Mouse (Mus musculus): ENCODE measurements around the gene Prps1l1. TPM values are rescaled to one million over a fixed set of nuclear protein-coding genes. Genes with fewer than 3 reads are reported as not detected.

Prps1l1 gene
- polyA plus RNA-seq, 1 experiment from 2014 or later = not detected

DNA sequence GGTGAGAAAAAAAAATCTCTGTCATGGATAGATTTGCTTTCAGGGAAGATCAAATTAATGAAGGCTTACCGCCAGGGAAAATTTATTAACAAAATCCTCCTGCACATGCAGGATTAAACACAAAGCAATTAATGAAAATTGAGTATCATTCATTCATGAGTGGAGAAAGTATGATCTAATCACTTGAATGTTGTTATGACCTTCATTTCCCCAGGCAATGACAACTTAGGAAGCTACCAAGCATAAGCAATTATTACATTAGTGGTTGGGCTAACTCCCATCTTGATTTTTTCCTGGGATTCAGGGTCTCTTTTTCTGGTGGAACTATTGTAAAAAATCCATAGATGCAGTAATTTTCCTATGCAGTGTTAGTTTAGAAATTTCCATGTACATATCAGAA lies 23.3 kb downstream of the Prps1l1 start:
- Histone ChIP-seq H3K36me3 (no peaks in the 10 kb centered on the region), H3K4me1 (no peaks in the 10 kb centered on the region), H3K27ac (no peak overlapping the region), H3K4me3 (no peak overlapping the region), H3K9me3 (no peaks in the 10 kb centered on the region), H3K9ac (no peak overlapping the region), H3K4me2 (no peak overlapping the region), H3K27me3 (no peaks in the 10 kb centered on the region)
- no peak for ATAC-seq (ENCODE audit: insufficient number of reproducible peaks, low FRiP score, low TSS enrichment, low read depth)
- 85% methylated on average over 1 of the region's 1 CpGs for WGBS

DNA sequence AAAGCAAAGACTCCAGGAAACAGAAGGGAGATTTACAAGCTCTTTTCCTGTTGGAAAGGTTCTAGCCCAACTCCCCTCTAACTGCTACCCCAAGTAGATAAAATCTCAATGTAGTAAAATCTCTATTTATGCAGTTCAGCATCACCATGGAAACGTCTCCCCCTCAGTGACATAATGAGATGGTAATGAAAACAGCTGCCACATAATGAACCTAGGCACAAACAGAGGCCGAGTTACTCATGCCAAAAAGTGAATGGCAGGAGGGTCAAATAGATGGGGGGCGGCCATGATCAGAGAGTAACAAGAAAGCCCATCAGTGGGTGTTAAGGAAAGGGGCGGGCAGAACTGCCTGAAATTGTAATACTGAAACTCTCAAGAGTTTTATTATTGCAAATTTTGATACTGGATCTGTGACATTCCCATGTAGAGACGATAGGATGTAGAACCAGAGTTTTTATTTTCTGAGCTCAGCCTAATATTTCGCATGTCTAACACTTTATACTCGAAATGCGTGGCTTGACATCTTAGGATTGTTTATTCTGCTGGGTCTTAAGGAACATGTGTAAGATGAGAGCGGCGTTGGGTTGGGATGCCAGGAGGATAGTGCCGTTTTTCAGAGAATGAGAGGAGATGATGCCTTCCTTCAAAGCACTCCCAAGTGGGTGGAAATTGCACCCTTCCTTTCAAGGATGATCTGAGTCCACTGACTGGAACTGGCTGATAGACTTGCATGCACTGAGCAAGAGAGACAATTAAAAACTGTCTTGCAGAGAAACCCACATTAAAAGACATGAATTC lies 24.0 kb downstream of the Prps1l1 start:
- 62% methylated on average over 11 of the region's 11 CpGs for WGBS
- H3K27me3 ChIP-seq = no peaks in the 10 kb centered on the region
- no peak overlapping the region for H3K27ac ChIP-seq
- H3K36me3 ChIP-seq = no peaks in the 10 kb centered on the region
- no peak for ATAC-seq (ENCODE audit: insufficient number of reproducible peaks, low FRiP score, low TSS enrichment, low read depth)
- no peak overlapping the region for H3K9ac ChIP-seq
- H3K4me3 ChIP-seq = no peak overlapping the region
- no peak overlapping the region for H3K4me2 ChIP-seq
- H3K4me1 ChIP-seq = no peaks in the 10 kb centered on the region
- H3K9me3 ChIP-seq = no peaks in the 10 kb centered on the region

DNA sequence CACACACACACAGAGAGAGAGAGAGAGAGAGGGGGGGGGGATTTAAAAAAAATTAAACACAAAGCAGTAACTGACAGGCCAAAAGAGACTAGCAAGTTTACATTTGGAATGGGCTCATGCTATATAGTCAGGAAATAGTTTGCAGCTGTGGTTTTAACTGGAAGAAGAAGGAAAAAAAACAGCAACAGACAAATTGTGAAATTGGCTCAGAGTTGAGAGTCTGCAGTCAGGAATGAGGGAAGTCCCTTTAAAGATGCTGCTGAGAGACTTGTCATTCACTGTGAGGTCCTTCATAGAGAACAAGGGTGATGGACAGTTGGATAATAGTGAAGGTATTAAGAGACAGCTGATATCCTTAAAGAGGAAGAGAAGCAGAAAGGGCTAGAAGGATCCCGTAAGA lies 26.9 kb downstream of the Prps1l1 start:
- H3K4me3 ChIP-seq = no peak overlapping the region
- no peak overlapping the region for H3K27ac ChIP-seq
- no peaks in the 10 kb centered on the region for H3K27me3 ChIP-seq
- no peak overlapping the region for H3K9ac ChIP-seq
- WGBS = 48% methylated on average over 1 of the region's 1 CpGs
- no peak overlapping the region for H3K4me2 ChIP-seq
- no peaks in the 10 kb centered on the region for H3K9me3 ChIP-seq
- no peak for ATAC-seq (ENCODE audit: insufficient number of reproducible peaks, low FRiP score, low TSS enrichment, low read depth)
- H3K36me3 ChIP-seq = no peaks in the 10 kb centered on the region
- H3K4me1 ChIP-seq = no peaks in the 10 kb centered on the region

DNA sequence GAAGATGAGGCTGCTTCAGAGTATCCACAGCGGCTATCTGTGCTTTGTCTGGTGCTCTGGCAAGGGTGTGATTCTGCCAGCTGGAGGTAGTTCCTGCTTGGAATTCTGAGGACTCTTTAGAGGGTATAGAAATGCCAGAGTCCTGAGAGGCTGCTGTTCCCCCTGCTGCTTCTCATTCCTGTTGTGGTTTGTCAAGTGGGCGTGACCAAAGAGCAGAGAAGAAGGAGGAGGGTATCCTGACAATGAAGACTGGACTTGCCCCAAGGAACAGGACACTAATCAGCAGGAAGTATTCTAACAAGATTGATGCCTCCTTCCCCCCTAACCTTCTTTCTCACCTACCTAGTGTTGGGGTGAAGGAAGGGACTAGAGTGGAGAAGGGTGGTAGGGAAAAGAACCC lies 29.4 kb downstream of the Prps1l1 start:
- Histone ChIP-seq H3K27ac (no peak overlapping the region), H3K4me2 (no peak overlapping the region), H3K4me1 (no peaks in the 10 kb centered on the region), H3K27me3 (no peaks in the 10 kb centered on the region), H3K9ac (no peak overlapping the region), H3K9me3 (no peaks in the 10 kb centered on the region), H3K4me3 (no peak overlapping the region), H3K36me3 (no peaks in the 10 kb centered on the region)
- no peak for ATAC-seq (ENCODE audit: insufficient number of reproducible peaks, low FRiP score, low TSS enrichment, low read depth)
- 68% methylated on average over 2 of the region's 2 CpGs for WGBS

DNA sequence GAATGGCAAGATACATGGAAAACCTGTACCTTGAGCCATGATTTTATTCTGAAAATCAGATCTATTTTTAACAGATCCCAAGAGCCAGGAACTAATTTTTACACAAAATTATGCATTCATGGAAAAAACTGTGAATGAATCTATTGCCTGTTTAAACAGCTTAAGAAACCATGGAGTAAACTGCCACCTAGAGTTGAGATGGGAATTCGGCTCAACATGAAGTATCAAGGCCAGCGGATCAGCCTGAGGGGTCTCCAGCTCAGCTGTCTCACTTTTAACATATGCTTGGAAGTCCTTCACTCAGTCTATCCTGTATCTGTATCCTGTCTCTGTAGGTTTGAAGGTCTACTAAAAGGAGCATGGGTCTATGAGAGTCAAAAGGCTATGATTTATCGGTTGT lies 31.5 kb downstream of the Prps1l1 start:
- Histone ChIP-seq H3K4me3 (no peak overlapping the region), H3K9me3 (no peaks in the 10 kb centered on the region), H3K9ac (no peak overlapping the region), H3K36me3 (no peaks in the 10 kb centered on the region), H3K27ac (no peak overlapping the region), H3K4me1 (no peaks in the 10 kb centered on the region), H3K4me2 (no peak overlapping the region), H3K27me3 (no peaks in the 10 kb centered on the region)
- no peak for ATAC-seq (ENCODE audit: insufficient number of reproducible peaks, low FRiP score, low TSS enrichment, low read depth)
- WGBS = 51% methylated on average over 3 of the region's 3 CpGs

DNA sequence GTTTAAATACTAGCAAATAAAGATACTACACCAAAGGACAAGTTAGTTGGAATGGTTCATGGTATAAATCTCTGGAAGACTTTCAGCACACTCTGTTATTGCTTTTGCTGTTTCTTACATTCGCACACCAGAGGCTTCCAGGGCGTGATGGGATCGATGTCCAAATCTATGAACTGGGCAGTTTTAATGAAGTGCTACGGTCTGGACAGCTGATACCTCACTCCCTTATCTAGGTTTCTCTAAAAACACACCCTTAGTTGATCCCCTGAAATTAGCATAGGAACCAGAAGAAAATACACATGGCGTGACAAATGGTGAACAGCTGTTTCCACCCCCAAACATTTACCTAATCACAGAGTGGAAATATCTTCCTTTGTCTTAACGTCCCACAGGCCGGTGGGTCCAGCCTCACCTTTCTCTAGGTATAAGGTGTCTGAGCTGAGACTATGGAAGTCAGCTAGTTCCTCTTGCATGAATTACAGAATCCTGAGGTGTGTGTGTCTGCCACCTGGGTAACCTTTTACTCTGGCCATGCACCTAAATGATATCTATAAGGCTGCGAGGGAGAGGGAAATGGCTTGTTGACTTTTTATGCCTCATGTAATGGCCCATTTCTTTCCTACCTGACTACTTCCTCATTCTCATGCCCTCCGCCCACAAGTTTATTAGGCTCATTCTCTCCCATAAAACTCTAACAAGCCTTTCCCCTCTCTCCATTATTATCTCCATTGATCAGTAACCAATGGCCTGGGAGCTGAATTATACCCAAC lies 32.1 kb downstream of the Prps1l1 start:
- no peaks in the 10 kb centered on the region for H3K36me3 ChIP-seq
- no peak overlapping the region for H3K27ac ChIP-seq
- H3K9ac ChIP-seq = no peak overlapping the region
- no peak overlapping the region for H3K4me3 ChIP-seq
- no peak overlapping the region for H3K4me2 ChIP-seq
- H3K27me3 ChIP-seq = no peaks in the 10 kb centered on the region
- no peak for ATAC-seq (ENCODE audit: insufficient number of reproducible peaks, low FRiP score, low TSS enrichment, low read depth)
- H3K9me3 ChIP-seq = no peaks in the 10 kb centered on the region
- WGBS = 71% methylated on average over 9 of the region's 9 CpGs
- H3K4me1 ChIP-seq = no peaks in the 10 kb centered on the region

DNA sequence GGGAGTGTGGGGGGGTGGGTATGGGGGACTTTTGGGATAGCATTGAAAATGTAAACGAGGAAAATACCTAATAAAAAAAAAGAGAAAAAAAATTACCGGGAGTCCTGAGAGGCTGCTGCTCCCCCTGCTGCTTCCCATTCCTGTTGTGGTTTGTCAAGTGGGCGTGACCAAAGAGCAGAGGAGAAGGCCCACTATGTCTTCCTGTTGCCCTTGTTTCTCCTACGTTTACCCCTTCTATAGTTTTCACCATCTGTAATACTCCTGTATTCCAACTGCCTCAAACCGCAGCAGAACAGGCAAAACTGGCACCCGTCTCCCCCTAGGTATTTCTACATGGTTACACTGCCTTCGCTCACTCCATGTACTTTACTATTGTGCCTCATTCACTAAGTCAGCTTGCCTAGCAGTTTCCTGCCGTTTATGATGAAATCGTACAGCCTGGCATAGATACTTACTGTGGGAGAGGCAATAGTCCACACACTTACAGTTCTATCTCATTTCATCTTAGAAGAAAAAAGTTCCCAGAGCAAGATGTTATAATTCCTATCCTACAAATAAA lies 34.2 kb downstream of the Prps1l1 start:
- Histone ChIP-seq H3K4me2 (no peak overlapping the region), H3K36me3 (no peaks in the 10 kb centered on the region), H3K4me3 (no peak overlapping the region), H3K27ac (no peak overlapping the region), H3K27me3 (no peaks in the 10 kb centered on the region), H3K4me1 (no peaks in the 10 kb centered on the region), H3K9ac (no peak overlapping the region), H3K9me3 (no peaks in the 10 kb centered on the region)
- no peak for ATAC-seq (ENCODE audit: insufficient number of reproducible peaks, low FRiP score, low TSS enrichment, low read depth)
- 73% methylated on average over 9 of the region's 9 CpGs for WGBS

DNA sequence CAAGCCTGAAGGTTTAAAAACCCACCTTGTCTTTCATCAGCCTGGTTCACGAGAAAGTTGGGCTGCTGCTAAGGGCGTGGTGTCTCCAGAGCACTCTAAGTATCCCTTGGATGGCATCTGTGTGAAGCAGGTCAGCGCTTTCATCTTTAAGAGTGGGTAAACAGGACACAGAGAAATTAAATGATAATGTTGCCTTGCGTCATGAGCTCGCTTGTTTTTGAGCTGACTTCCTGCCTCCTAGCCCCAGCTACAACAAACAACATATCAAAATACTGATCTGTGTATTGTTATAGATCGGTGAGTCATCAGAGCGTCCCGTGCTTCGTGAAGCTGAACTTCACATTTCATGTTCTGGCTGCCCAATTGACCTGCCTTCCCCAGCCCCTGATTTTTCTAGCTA lies 36.7 kb downstream of the Prps1l1 start:
- no peaks in the 10 kb centered on the region for H3K27me3 ChIP-seq
- no peak overlapping the region for H3K4me2 ChIP-seq
- no peak for ATAC-seq (ENCODE audit: insufficient number of reproducible peaks, low FRiP score, low TSS enrichment, low read depth)
- no peak overlapping the region for H3K27ac ChIP-seq
- no peaks in the 10 kb centered on the region for H3K36me3 ChIP-seq
- H3K4me3 ChIP-seq = no peak overlapping the region
- no peaks in the 10 kb centered on the region for H3K9me3 ChIP-seq
- H3K9ac ChIP-seq = no peak overlapping the region
- 81% methylated on average over 9 of the region's 9 CpGs for WGBS
- no peaks in the 10 kb centered on the region for H3K4me1 ChIP-seq

DNA sequence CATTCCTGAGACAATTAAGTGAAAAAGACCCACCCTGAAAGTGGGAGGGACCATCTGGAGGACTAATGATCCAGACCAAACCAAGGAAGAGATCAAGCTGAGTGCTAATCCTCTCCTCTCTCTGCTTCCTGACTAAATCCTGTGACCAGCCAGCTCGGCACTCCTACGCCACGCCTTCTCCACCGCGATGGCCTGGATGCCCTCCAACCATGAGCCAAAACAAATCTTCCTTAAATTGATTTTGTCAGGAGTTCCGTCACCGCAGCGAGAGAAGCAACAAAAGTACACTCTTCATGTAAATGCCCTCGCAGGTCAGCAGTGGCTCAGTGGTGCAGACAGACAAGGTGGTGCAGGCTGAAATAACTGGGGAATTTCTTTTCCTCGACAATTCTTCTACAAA lies 37.5 kb downstream of the Prps1l1 start:
- Histone ChIP-seq H3K4me1 (no peaks in the 10 kb centered on the region), H3K27me3 (no peaks in the 10 kb centered on the region), H3K27ac (no peak overlapping the region), H3K9me3 (no peaks in the 10 kb centered on the region), H3K36me3 (no peaks in the 10 kb centered on the region), H3K9ac (no peak overlapping the region), H3K4me3 (no peak overlapping the region), H3K4me2 (no peak overlapping the region)
- no peak for ATAC-seq (ENCODE audit: insufficient number of reproducible peaks, low FRiP score, low TSS enrichment, low read depth)
- WGBS = 54% methylated on average over 10 of the region's 10 CpGs

DNA sequence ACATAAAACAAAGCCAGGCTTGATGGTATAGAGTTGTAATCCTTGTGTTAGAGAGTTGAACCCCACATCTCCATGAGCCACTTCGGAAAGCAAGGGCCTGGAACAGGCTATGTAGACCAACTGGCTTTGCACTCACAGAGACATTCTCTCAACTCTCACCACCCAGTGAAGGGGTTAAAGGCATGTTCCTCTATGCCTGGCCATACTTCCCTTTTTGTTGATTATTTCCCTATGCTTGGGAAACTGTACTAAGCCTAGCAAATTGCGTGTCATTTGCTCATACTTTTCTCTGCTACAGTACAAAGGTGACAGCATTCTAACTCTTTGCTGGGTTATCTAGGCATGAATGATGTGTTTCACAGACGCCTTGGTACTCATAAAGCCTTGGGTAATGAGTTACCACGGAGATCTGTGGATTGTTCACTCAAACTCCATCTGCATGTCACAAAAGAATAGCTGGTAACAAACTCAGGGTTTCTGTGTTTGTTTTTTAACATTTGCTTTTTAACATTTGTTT lies 41.4 kb downstream of the Prps1l1 start:
- H3K27ac ChIP-seq = no peak overlapping the region
- WGBS = 62% methylated on average over 4 of the region's 4 CpGs

DNA sequence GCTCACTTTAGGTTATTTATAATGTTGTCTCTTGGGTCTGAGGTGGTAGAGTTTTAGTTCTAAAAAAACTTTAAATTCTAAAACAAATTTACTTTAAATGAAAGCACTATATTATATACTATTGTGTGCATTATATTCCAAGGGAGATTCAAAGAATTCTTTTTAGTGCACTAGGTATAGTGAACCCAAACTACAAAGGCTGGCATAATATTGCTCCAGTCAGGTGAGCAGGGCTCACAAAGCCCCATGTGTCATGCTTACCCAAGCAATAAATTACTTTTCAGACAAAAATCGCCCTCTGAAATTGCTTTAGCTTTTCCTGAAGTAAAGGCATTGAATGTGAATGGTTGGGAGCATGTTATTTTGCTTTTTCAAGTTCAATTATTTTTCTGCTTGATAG lies 43.0 kb downstream of the Prps1l1 start:
- no peaks in the 10 kb centered on the region for H3K4me1 ChIP-seq
- no peak for ATAC-seq (ENCODE audit: insufficient number of reproducible peaks, low FRiP score, low TSS enrichment, low read depth)
- no peaks in the 10 kb centered on the region for H3K9me3 ChIP-seq
- no peaks in the 10 kb centered on the region for H3K27me3 ChIP-seq
- H3K27ac ChIP-seq = no peak overlapping the region
- no peak overlapping the region for H3K9ac ChIP-seq
- no peak overlapping the region for H3K4me3 ChIP-seq
- WGBS = 65% methylated on average over 1 of the region's 1 CpGs
- no peaks in the 10 kb centered on the region for H3K36me3 ChIP-seq
- no peak overlapping the region for H3K4me2 ChIP-seq

More for the DNA sequence above, 41.4 kb downstream of the Prps1l1 start:
- ATAC-seq (ENCODE audit: insufficient number of reproducible peaks, low FRiP score, low TSS enrichment, low read depth) = no peak
- no peak overlapping the region for H3K9ac ChIP-seq
- H3K4me3 ChIP-seq = no peak overlapping the region
- H3K4me1 ChIP-seq = no peaks in the 10 kb centered on the region
- H3K27me3 ChIP-seq = no peaks in the 10 kb centered on the region
- no peaks in the 10 kb centered on the region for H3K36me3 ChIP-seq
- H3K9me3 ChIP-seq = no peaks in the 10 kb centered on the region
- no peak overlapping the region for H3K4me2 ChIP-seq

Measured in limb, embryonic 15.5 days (tissue).